Mouse (Mus musculus) frontal cortex, postnatal 25 days (tissue): ENCODE measurements around the gene Skint2.

Experiments
- DNase-seq, 2 experiments: peaks; one replicate each; pipeline ENCODE4 v3.0.0; 2022; ENCODE audit warnings: low spot score in 2 of 2

Gene Skint2

GRCm38 (mm10) chr4:112556894-112557293 lies at the start of gene Skint2:
Gene Skint2, plus strand, starts transcription at chr4:112557194.
- no peak for DNase-seq
